Mouse (Mus musculus): Measurements from ENCODE around the gene Ky.

Gene Ky

GRCm38 (mm10) chr9:102505700-102506585 lies at the start of gene Ky:
Ky (plus strand) TSS chr9:102505750.
- peak in 1 of 2 experiments; percentile 26 for DNase-seq (ENCODE audit: low spot score in 2 of 2)

DNA sequence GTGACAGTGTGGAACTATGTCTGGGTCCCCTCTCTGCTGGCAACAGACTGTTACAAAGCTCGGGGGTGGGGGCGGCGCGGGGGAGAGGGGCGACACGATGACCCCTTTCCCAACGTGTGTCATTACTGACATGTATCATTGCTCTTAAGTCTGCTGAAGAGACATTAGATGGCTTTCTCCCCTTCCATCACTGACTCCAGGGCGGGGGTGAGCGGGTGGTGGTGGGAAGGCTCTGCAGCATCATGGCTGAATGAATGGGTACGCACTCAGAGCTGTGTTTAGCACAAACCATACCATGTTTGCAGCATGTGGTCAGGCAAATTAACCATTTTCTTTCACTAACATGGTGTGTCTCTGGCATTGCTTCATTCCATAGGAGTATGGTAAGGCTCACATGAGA lies 43.3 kb upstream of the Ky start:
- DNase-seq (ENCODE audit: low spot score in 2 of 2) = no peak

- no peak for DNase-seq (ENCODE audit: low spot score in 2 of 2)
Measured at GRCm38 (mm10) chr9:102465044-102465443, 40.5 kb upstream of the Ky start.

DNA sequence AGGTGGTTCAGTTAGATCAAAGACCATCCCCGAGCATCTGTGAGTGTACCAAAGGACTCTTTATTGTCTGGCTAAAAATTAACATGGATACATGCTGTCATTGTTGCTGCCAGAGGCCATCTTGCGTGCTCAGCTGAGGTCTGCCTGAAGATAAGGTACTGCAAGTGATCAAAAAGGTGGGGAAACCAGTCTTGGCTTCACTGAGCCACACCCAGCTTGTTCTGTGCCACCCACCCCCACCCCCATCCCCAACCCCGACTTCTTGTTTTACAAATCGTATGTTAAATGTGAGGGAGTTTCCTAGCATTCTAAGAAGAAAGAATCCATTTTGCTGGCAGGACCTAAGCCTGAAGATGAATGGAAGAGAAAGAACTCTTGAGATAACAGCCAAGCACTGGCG lies 39.8 kb upstream of the Ky start:
- DNase-seq (ENCODE audit: low spot score in 2 of 2) = no peak

DNA sequence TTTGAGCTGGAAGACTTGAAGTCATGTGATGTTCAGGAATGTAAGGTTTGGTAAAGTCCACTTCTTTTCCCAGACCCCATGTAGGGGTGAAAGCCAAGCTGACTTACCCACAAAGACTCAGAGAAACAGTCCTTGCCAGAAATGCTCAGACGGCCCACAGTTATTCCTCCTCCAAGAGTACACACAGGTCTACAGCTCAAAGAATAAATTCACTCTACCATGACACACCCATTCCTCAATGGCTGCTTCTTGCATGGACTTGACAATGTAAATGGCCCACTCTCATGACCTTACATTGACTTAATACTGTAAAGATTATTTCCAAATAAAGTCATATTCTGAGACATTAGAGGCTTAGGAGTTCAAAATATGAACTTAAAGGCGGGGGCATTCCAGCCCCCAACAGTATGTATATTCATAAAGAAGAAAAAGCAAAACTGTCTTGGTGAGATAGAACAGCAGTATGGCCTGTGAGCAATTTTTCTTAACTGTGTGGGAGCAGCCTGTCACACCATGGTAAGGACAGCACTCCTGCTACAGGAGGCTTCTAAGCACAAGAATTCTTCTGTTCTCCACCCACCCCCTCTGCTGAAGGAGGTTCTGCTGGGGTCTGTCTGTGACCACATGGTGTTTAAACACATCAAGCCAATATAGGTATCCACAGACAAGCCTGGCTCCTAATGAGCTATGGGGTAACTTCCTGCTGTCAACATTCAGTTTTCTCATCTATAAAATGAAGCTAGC lies 35.3 kb upstream of the Ky start:
- no peak for DNase-seq (ENCODE audit: low spot score in 2 of 2)

DNA sequence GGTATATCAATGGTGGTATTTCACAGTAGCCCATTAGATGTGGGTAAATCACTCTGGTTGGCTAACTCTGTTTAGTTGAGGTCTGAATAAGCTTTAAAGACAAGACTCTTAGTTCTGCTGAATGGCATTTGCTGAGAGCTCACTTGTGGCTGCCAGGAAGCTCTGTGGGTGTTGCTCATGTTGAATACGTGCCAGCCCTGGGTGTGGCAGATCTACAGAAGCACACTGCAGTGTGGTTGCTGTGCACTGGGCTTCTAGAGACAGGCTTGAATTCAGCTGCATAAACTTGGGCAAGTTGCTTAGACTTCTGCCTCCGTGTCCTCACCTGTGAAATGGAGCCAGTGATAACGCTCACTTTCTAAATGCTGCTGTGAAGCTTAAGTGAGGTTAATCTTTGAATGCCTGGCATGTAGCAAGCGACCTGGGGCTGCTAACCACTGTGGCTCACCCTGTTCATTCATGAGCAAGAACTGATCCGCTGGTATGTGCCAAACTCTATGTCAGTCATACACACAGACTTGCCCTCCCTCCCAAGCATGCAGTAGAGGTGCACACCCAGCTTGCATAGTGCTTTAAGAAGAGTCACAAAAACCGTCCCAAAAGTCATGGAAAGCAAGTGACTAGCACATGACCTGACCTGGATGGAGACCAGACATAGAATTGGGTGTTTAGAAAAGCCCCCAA lies 27.6 kb upstream of the Ky start:
- DNase-seq (ENCODE audit: low spot score in 2 of 2) = peak in 1 of 2 experiments; percentile 61

- no peak for DNase-seq (ENCODE audit: low spot score in 2 of 2)
Measured at GRCm38 (mm10) chr9:102478451-102478835, 27.1 kb upstream of the Ky start.

- no peak for DNase-seq (ENCODE audit: low spot score in 2 of 2)
Measured at GRCm38 (mm10) chr9:102479022-102479421, 26.5 kb upstream of the Ky start.

DNA sequence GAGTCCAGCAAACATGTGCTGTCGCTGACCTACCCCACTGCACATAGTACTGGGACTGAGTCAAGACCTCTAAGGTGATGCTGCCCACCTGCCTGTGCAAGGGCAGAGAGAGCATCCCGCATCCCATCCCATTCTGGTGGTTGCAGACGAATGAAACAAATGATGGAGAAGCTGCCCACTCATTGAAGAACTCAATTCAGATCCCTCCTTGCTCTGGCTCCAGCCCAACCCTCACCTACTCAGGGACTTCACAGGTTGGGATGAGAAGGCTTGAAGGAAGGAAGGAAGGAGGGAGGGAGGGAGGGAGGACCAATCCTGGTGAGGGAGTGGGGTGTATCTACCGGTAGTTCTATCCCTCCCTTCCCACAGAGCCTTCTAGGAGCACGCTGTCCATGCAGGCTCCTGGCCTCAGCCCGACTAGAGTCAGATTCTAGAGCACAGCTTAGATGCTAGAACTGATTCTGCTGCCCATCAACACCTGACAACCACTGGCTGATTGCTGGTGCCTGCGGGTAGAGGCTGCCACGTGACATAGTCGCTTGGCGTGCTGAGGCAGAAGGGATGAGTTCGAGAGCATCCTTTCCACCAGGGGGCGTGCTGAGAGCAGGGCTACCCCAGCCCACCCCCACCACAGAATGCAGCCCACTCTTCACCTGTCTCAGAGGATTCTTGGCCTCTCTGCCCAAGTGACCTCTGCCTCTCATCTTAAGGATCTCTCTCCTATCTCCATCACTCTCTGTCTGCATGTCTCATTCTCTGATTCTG lies 13.3 kb upstream of the Ky start:
- no peak for DNase-seq (ENCODE audit: low spot score in 2 of 2)

DNA sequence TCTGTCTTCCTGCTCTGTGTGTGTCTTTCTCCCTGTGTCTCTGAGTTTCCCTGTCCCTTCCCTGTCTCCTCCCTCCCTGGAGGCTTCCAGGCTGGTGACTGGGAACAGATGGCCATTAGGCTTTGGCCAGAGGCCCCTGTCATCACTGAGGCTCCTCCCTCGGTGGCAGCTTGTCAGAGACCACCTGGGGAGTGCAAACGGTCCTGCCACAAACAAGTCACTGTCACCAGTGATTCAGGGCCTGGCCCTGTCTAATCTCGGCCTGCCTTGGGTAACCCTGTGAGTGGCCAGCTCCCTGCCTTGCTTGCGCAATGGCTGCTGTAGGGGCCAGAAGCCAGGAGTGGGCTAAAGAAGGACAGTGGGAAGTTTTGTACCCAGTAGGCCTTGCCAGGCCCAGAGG lies 12.5 kb upstream of the Ky start:
- no peak for DNase-seq (ENCODE audit: low spot score in 2 of 2)

- no peak for DNase-seq (ENCODE audit: low spot score in 2 of 2)
Measured at GRCm38 (mm10) chr9:102493916-102494315, 11.6 kb upstream of the Ky start.

GRCm38 (mm10) chr9:102494454-102494853 lies 11.1 kb upstream of the Ky start:
- no peak for DNase-seq (ENCODE audit: low spot score in 2 of 2)

- DNase-seq (ENCODE audit: low spot score in 2 of 2) = no peak
Measured at GRCm38 (mm10) chr9:102495266-102495665, 10.3 kb upstream of the Ky start.

DNA sequence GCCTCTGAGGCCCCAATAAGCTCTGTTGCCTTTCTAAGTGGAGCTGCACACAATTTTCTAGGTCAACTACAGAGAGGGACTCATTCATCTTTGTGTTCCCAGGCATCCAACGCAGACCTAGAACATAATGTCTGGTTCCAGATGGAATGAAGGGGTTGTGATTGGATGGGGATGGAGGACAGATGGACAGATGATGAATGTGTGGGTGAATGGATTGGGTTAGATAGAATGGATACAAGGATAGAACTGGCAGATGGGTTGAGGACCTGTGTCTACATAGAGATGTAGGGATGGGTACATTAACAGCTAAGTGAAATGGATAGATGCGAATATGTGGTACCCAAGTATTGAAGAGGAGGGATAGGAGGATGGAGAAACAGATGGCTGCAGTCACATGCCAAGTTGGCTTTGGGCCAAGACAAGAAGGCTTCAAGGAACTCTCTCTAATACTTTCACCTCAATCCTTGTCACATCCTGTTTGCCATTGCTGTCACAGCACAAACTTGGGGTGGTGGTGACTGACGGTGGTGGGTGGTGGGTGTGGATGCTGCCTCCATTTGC lies 9.0 kb upstream of the Ky start:
- DNase-seq (ENCODE audit: low spot score in 2 of 2) = peak; percentile 52 to 68

- no peak for DNase-seq (ENCODE audit: low spot score in 2 of 2)
Measured at GRCm38 (mm10) chr9:102497089-102497690, 8.4 kb upstream of the Ky start.

DNA sequence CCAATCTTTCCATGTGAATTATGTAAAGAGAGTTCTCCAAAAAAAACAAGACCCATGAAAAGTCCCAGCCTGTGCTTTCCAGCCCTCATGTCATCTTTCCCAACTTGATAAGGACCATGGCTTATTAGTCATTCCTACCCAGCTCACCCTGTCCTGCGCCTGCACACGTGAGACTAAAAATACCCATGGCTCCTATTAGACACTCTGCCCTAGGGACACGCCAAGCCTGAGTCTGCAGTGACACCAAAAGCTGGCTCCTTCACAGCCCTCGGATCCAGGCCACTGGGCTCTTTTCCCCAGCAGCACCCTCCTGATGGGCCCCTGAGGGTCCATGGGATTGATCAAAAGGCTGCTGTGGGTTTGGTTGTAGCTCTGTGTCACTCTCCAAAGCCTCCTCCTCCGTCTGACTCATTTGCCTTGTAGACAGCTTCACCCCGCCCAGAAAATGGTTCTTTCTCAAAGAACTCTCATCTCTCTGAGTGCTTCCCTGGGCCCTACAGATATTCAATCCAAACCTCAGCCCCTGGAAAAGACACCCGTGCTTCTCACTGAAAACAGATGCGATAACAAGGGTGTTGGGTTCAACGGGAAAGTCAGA lies 7.6 kb upstream of the Ky start:
- DNase-seq (ENCODE audit: low spot score in 2 of 2) = no peak

- DNase-seq (ENCODE audit: low spot score in 2 of 2) = no peak
Measured at GRCm38 (mm10) chr9:102498701-102499100, 6.8 kb upstream of the Ky start.

- DNase-seq (ENCODE audit: low spot score in 2 of 2) = peak; percentile 55 to 74
Measured at GRCm38 (mm10) chr9:102499266-102499665, 6.3 kb upstream of the Ky start.

DNA sequence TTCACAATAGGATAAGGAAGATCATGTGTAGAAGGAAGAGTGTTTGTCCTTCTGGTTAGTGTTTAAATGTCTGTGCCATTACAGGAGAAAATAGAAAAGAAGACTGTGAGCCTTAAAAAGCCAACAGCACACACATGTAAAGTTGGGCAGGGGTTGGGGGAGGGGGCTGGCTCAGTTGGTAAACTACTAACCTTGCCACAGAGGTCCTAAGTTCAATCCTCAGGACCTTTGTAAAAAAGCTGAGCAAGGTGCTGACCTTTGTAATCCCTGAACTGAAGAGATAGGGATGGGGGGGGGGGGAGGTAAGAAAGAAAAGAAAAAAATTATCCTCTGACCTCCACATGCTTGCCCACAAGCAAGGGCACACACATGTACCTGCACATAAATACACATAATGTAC lies 5.8 kb upstream of the Ky start:
- DNase-seq (ENCODE audit: low spot score in 2 of 2) = no peak

DNA sequence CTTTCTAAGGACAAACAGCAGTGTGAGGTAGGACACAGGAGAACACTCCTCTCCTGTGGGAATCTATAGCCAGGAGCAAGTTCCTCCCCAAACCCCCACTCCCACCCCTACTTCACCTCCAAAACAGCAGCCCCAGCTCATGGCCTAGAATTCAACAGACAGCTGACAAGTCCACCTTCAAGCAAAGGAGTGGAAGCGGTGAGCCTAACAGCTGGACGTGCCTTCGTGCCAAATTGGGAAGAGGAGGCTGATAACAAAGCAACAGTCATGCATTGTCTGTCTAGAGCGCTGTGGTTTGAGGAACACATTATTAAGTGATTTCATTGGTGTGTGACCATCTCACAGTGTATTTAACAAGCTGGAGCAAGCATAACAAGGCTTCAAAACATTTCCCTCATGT lies 4.4 kb upstream of the Ky start:
- DNase-seq (ENCODE audit: low spot score in 2 of 2) = no peak
